Mouse (Mus musculus) kidney, adult 2 months (tissue): ENCODE data around the gene 5730596B20Rik.

Experiments
- CTCF ChIP-seq: fragments of 200-500 bp; conservative IDR thresholded peaks from 2 replicates; pipeline ENCODE4 v1.5.1; 2011; ENCODE audit warnings: low read depth, mild to moderate bottlenecking, control low read depth, low read length, moderate library complexity, mixed read lengths; ENCODE audit not compliant: insufficient read depth, insufficient read length
- POLR2A ChIP-seq: fragments of 200-500 bp; IDR thresholded peaks from one replicate; pipeline ENCODE4 v1.6.1; 2011; ENCODE audit warnings: low read depth, low read length, control low read depth

GRCm38 (mm10) chr6:52209685-52210046 lies 32.4 kb downstream of the 5730596B20Rik start:
- TF ChIP-seq CTCF (no peak), POLR2A (no peak)
